Mouse (Mus musculus) G1E (cell line): ENCODE measurements around the gene Iqcn.

Source experiments
- CTCF ChIP-seq: IDR thresholded peaks from 2 replicates; pipeline ENCODE4 v1.5.1; 2012; ENCODE audit warnings: low read depth, low read length, inconsistent platforms, mixed read lengths
- TAL1 ChIP-seq: conservative IDR thresholded peaks from 2 replicates; pipeline ENCODE4 v1.6.1; 2012; ENCODE audit warnings: low read depth, low read length, inconsistent platforms, mixed read lengths

GRCm38 (mm10) chr8:70765329-70765728 lies 62.1 kb downstream of the Iqcn start:
- TF ChIP-seq CTCF, result no peak
- TF ChIP-seq TAL1, result no peak
